Mouse (Mus musculus) MEL (cell line): ENCODE results near the gene Erich6b.

Experiments
- BHLHE40 ChIP-seq: IDR thresholded peaks from 2 replicates; pipeline ENCODE4 v1.6.1; 2012; ENCODE audit warnings: low read depth, mild to moderate bottlenecking, inconsistent platforms, low read length, improper control_type of control experiment, borderline replicate concordance
- CTCF ChIP-seq, 3 experiments: IDR thresholded peaks in 2 of 3; conservative IDR thresholded peaks in 1 of 3; 2 replicates each; pipeline ENCODE4 v1.5.1; 2011 to 2012; ENCODE audit warnings: low read length in 3 of 3, low read depth in 2 of 3, mild to moderate bottlenecking in 2 of 3, improper control_type of control experiment in 1 of 3, inconsistent platforms in 1 of 3, mixed read lengths in 1 of 3, moderate library complexity in 1 of 3; ENCODE audit not compliant: control insufficient read depth in 1 of 3, insufficient read depth in 1 of 3, poor library complexity in 1 of 3, severe bottlenecking in 1 of 3
- ETS1 ChIP-seq: IDR thresholded peaks from 2 replicates; pipeline ENCODE4 v1.6.1; 2012; ENCODE audit warnings: low read depth, mild to moderate bottlenecking, inconsistent platforms, low read length, improper control_type of control experiment, moderate library complexity
- MAFK ChIP-seq: IDR thresholded peaks from 2 replicates; pipeline ENCODE4 v1.6.1; 2011; ENCODE audit warnings: low read depth, mild to moderate bottlenecking, low read length, improper control_type of control experiment, borderline replicate concordance

DNA sequence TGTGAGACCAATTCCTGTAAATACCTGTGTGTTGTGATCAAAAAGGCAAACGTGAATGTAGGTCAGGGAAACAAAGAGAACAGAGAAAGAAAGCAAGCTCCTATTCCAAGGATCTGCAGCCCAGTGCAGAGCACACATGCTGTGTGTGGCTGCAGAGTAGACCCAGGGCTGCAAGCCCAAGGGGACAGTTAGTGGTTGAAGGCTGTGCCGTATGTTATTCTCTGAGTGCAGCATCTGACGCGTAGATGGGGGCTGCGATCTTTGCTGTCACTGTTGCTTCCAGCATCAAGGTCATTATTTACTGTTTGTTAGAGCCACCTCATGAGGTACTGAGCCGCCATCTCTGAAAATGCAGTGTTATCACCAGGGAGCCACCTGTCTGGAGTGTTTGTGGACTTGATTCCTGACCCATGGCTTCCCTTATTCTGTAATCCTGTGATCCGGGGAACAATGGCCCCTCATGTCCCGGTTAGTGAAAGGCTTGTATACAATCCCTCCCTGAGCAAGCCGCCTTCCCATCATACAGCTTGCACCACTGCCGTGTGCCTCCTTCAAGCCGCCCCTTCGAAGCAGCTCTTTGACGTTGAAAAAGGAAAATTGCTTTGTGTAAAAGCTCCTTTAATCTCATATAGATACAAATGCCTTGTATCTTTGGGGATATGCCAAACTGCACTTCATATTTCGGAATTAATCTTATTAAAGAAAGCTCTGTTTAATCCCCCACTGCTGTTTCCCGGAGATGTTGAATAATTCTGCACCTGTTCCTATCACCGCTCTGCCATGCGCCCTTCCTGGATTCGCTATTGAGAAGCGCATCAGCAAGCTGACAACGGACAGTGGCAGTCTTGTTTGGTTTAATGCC is 5.1 kb downstream of the Erich6b start:
- TF ChIP-seq ETS1 (no peak), MAFK (no peak), BHLHE40 (no peak), CTCF (IDR thresholded peaks at IDR 0.05 in 2 of 3, conservative IDR thresholded peaks at IDR 0.05 in 1 of 3; ENCODE audit: control insufficient read depth in 1 of 3, insufficient read depth in 1 of 3, low read depth in 2 of 3, low read length in 3 of 3, poor library complexity in 1 of 3, severe bottlenecking in 1 of 3) (no peak)
